Mouse (Mus musculus) spleen, postnatal 4 days (tissue): Measurements from ENCODE around the gene Grhl1.
"Not testable (repeated sequence)": the region's sequence is repeated elsewhere in the genome, so short reads cannot be mapped to it uniquely, and the experiment has no call there.

Experiments
- DNase-seq, 2 experiments: peaks; one replicate each; pipeline ENCODE4 v3.0.0; 2022; ENCODE audit warnings: low spot score in 2 of 2

The Grhl1 gene

DNA sequence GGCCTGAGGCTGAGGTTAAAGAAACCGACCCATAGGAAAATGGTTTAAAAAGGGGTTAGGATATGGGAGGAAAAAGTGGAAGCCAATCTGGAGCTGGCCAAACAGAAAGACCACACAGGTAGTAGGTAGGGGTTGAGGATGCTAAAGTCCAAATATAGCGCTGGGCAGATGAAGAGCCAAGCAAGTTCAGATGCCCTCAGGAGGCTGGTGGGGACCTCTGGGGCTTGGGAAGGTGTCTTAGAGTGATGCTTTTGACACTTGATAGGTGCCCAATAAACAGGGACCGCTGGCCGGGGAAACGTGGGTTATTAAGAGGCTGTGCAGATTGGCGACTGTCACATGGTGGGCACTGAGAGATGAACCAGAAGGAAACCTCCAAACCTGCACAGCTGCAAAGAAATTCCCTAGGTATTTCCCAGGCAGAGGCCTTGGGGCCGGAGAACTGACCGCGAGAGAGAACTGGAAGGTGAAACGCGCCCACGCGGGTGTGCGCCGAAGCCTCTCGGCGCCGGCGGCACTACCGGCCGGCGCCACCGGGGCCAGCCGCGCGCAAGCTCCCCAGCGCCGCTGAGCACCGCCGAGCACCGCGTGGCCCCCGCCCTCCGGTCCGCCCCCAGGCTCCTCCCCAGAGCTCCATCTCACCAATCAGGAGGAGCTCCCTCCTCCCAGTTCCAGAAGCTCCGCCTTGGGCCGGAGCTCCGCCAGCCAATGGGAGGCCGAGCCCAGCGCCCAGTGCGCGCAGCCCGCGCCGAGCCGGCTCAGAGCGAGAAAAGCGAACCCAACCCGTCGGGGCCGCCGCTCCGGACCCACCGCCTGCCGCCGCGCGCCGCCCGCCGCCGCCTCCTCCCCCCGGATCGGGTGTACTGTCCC lies at the start of gene Grhl1:
Gene Grhl1 (plus strand): TSS at position 761 of the 870 bp plus-strand sequence.
- peak; percentile 90 to 94 for DNase-seq

- DNase-seq = not testable (repeated sequence)
Observed at GRCm38 (mm10) chr12:24525065-24525464, 47.0 kb upstream of the Grhl1 start.

DNA sequence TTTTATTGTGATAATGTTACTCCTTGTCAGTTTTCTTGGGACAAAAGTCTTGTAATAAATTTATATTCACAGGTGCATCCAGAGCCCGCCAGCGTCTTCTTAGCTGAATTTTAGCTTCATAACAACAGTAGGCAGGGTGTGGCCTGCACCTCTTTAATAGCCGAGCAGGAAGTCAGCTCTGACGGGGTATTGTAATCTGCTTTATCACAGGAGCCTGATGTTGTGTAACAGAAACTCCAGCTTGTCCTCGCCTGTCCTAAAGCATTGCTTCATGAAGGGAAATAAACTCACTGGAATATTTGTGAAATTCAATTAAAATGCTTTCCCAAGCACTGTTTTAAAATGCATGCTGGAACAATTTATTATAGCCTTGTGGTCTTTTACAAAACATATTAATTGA lies 35.7 kb upstream of the Grhl1 start:
- DNase-seq = no peak

DNA sequence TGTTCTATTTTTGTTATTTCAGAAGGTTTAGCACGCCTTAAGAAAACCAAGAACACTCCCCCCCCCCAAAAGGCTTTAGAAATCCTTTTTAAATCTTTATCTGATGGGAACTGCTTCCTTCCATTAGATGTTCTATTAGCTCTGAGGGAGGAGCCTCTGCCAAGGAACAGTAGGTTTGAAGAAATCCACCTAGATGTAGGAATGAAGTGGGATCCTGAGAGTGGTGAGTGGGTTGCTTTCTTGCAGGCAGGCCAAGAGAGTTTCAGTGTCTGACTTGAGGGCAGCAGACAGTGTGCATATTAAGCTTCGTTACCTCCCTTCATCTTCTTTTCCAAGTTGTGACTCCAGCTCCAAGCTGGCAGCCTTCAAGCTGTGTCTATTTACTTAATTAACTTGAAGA lies 34.9 kb upstream of the Grhl1 start:
- DNase-seq = no peak

DNA sequence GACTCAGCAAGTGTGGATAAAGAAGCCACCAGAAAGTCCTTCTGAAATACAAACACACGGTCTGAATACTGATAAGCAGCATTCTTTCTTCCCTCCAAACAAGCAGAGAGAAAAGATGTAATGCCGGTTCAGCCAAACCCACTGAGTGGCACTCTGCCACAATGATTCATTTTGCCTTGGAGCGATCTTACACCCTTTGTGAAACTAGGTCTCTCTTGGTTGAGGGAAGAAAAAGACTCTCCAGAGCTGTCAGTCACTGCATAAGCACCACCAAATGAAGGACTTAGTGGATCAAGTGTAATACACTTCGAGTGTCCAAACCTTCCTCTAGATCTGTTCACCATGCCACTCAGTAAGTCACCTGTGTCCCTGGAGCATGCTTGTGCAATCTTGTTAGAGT lies 34.1 kb upstream of the Grhl1 start:
- no peak for DNase-seq

- no peak for DNase-seq
Observed at GRCm38 (mm10) chr12:24541426-24542154, 30.5 kb upstream of the Grhl1 start.

DNA sequence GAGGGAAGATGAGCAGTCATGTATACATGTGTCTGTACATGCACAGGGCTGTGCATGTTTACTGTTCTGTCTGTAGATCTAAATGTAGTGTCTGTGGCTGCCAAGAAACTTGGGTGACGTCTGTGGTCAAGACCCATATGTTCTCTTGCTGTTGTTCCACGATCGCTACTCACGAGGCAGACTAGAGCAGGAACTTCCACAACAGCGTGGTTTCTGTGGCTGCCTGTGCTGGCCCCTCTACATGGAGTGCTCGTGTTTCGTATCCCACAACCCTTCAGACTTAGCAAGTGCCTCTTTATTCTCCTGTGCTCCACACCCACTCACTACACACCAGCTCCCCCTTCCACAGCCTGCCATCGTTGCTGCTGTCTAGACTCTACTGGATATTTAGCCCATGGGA lies 24.4 kb upstream of the Grhl1 start:
- DNase-seq = no peak

GRCm38 (mm10) chr12:24548885-24549284 lies 23.2 kb upstream of the Grhl1 start:
- no peak for DNase-seq

DNA sequence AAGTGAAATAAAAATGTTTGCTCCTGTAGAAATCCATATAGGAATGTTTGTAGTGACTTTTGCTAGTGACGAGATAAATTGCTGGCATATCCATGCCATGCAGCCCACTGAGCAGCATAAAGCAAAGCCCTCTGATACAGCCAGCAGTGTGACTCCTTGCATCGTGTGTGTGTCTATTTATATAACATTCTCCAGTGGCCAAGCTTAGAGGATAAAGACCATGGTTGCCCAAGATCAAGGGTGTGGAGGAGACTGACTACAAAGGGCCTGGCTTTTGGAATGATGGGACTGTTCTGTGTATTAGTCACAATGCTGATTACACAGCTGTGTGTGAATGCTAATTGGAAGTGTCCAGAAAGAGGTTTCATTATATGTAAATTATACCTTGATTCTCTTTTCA lies 19.6 kb upstream of the Grhl1 start:
- no peak for DNase-seq

DNA sequence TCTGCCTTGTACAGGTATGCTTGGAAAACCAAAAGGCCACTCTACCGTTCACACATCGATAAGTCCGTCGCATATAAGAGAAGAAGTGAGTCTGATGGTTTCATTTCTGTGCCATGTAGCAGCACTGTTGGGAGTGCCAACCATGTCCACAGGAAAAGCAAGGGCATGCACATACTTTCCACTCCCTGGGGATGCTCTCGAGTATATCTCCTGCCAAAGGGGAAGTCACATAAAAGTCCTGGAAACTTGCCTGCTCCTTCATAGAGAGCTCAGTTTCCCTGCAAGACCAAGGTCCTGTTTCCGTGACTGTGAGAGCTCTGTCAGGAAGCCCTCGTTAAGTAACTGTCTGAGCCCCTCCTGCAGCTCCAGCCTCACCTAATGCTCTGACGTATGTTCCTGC lies 16.1 kb upstream of the Grhl1 start:
- no peak for DNase-seq

DNA sequence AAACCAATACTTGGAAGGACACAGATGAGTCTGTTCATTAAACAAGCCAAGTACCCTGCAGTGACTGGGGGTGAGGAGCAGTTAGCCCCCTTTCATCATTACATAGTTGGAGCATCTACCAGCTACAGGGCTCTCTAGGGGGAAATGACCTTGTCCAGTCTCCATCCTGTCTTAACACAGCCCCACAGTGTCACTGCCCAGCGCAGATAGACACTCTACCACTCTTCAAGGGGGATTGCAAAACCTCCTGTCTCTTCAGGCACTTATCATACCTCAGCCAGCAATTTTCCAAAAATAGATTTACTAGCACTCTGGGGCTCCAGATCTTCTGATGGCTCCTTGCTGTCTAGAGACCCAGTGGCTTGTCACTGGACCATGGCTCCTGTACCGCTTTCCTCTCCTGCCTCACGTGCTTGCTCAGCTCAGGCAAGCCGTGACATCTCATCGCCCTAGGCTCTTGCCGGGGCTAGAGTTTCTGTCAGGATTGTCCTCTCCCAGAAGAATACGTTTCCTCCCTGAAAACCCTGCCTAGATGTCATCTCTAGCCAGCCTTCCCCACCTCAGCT lies 8.6 kb upstream of the Grhl1 start:
- DNase-seq = no peak

DNA sequence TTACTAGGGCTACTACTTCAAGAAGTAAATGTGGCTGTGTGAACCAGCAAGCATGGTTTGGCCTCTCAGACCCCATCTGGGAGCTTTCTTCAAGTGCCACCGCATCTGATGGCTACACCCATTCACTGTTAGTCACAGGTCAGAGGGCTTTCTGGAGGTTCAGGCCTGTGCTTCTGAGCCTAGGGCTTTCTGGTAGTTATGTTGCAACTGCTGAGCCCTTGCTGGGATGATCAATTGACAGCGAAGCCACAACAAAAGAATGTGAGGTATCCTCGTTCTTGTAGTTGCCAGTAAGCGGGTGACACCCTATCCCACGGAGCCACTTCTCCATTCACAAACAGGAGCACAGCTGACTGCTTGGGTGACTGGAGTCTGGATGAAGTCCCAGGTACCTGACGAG lies 6.8 kb upstream of the Grhl1 start:
- no peak for DNase-seq

- DNase-seq = no peak
Observed at GRCm38 (mm10) chr12:24567606-24568005, 4.5 kb upstream of the Grhl1 start.

DNA sequence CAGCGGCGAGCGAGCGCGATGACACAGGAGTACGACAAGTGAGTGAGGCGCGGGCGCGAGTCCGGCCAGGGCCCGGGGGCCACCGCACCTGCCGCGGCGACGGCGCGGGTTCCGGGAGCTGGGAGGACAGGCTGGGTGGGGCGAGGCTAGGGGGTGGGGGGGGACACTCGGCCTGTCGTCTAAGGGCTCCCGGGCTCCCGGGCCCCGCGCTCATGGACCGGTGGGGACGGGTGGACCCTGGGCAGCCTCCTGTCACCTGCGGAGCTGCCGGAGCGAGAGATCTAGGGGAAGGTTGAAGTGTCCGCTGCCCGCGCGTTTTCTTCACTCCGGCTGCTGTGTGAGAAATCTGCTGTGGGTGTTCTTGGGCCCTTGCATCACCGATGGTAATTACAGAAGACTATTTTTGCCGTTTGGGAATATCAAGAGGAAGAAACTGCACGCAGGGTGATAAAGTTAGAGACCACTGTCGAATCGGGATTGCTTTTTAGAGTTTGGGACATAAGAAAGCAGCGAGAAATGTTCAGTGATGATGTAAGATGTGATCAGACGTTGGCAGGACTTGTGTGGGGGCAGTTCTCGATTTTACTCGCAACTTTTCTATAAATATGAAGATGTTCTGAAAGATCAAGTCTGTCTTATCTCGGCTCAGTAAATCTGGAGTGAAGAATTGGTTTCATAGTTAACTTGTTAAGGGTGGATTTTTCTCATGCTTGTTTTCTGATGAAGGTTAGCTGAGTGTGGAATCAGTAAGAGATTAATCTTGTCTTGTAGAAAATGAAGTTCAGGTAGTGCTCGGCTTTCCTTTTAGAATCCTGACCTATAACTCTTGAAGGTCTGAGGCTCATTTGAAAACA lies 565 bp downstream of the Grhl1 start:
- DNase-seq = no peak

GRCm38 (mm10) chr12:24573275-24573580 lies 1.1 kb downstream of the Grhl1 start:
- no peak for DNase-seq

DNA sequence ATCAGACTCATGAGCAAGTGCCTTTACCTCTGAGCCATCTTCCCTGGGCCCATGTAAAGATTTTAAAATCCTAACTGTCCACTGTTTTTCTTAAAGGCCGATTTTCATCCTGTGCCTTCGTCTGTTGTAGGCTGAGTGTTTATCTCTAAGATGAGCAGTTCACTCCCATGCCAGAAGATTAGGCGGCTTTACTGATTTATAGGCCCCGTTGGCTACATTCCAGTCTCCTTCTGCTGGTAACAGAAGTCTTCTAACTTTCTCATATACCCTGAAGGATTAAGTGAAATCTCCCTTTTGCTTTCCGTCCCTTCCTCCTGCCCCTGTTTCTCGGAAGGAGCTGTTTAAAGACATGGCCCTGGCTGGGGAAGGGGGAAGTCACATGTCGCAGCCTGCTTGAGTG lies 2.8 kb downstream of the Grhl1 start:
- DNase-seq = no peak

GRCm38 (mm10) chr12:24580452-24580851 lies 8.4 kb downstream of the Grhl1 start:
- DNase-seq = no peak

DNA sequence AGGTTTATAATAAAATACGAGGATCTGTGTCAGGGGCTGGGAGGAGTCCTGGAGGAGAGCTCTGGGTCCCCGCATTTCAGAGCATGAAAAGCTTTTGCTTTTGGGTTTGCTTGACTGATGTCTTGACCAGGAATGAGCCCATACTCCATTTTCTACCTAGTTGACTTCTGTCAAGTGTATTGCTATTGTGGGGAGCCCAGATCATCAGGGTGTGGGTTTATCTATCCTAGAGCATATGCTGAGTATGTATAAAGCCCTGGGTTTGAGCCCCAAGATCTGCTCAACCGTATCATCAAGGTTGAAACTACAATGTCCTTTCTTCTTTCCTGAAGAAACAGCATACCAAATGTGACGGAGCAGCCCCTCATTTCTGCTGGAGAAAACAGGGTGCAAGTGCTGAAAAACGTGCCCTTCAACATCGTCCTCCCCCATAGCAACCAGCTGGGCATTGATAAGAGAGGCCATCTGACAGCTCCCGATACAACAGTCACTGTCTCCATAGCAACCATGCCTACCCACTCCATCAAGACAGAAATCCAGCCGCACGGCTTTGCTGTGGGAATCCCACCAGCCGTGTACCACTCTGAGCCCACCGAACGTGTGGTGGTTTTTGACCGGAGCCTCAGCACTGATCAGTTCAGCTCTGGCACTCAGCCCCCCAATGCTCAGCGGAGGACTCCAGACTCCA lies 9.1 kb downstream of the Grhl1 start:
- DNase-seq = no peak

GRCm38 (mm10) chr12:24583653-24584052 lies 11.6 kb downstream of the Grhl1 start:
- no peak for DNase-seq

GRCm38 (mm10) chr12:24584835-24585234 lies 12.8 kb downstream of the Grhl1 start:
- no peak for DNase-seq

- DNase-seq = no peak
Observed at GRCm38 (mm10) chr12:24586193-24586592, 14.1 kb downstream of the Grhl1 start.
